Mouse (Mus musculus) bone marrow macrophage, adult 2 months (primary cell): ENCODE data around the gene Ube4b.

ENCODE experiments used
- CTCF ChIP-seq: IDR thresholded peaks from 2 replicates; pipeline ENCODE4 v1.5.1; 2012; ENCODE audit warnings: low read depth, mild to moderate bottlenecking, low read length, moderate library complexity
- POLR2A ChIP-seq: IDR thresholded peaks from 2 replicates; pipeline ENCODE4 v1.6.1; 2012; ENCODE audit warnings: mild to moderate bottlenecking, low read depth, low read length, borderline replicate concordance

DNA sequence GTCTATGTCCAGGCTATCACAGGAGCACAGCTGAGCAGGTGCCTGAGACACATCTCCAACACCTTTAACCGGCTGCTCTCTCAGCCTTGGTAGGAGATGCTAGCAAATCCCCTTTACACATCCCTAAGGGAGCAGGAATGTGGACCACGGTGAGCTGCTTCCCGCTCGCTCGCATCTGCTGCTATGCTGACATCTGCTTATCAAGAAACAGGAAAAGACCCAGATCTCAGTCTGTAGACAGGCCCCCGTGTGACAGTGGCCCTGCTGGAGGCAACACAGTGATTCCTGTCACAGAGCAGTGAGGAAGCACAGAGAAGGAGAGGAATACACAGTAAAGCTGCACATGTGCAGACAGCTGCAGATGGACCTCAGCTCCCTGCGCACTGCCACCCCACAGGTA lies 90.2 kb downstream of the Ube4b start:
- TF ChIP-seq CTCF, result no peak
- TF ChIP-seq POLR2A, result no peak
